Mouse (Mus musculus) lung, adult 2 months (tissue): Measurements from ENCODE around the gene Pax4.

Source experiments
- CTCF ChIP-seq: fragments of 200-500 bp; IDR thresholded peaks from 2 replicates; pipeline ENCODE4 v1.5.1; 2011; ENCODE audit warnings: mild to moderate bottlenecking, low read length, control low read depth; ENCODE audit not compliant: insufficient read depth
- POLR2A ChIP-seq: fragments of 200-500 bp; IDR thresholded peaks from 2 replicates; pipeline ENCODE4 v1.6.1; 2011; ENCODE audit warnings: low read depth, mild to moderate bottlenecking, control low read depth, low read length, borderline replicate concordance; ENCODE audit errors: extremely low read depth

DNA sequence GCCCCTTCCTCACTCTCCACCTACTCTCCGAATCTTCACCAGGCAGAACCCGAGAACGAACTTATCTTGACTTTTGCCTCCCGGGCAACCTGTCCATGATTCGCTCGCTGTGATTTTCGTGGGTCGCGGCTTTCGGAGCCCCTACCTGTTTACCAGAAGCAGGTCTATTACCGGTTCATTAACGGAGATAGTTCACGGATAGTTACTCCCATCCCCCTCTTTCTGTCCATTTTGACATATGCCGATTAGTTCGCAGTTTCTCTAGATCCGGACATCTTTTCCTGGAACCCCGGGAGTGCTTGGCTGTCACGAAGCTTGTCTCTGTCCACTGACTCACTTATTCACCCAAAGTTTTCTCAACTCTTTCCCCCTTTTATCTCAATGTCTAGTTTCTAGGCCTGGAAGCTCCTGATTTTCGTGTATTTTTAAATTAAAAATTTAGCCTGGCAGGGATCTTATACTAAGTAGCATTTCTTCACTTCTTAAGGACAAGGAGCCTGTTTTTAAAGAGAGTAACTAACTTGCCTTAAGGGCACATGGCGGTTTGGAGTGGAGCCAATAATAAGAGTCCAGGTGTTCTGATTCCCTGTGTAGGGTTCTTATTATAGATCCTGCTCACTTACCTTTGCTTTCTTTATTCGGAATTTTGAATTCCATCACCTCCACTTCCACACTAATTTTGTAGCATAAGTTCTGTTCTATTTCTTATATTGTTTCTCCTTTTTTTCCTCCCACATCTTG lies 31.8 kb upstream of the Pax4 start:
- TF ChIP-seq CTCF = no peak
- no peak for TF ChIP-seq POLR2A
